Mouse (Mus musculus): ENCODE measurements around the gene Amer2. TPM values are rescaled to one million over a fixed set of nuclear protein-coding genes. Genes with fewer than 3 reads are reported as not detected.

Gene Amer2
- polyA plus RNA-seq, 2 experiments from 2014 or later, result not detected

Other genes with a start within 250 kb of the Amer2 start
- gene Atp8a2, start 176.1 kb upstream of the Amer2 start, polyA plus RNA-seq (2017; shearing (Covaris generic)), result 1 to 10 TPM; 1.0 to 1.5 TPM
- under 1 TPM; 0.09 to 0.20 TPM for gene Nupl1, start 121.8 kb upstream of the Amer2 start, polyA plus RNA-seq (2017; shearing (Covaris generic))
- 10 to 100 TPM; 14.6 to 20.1 TPM for gene Gm49336, start 121.8 kb upstream of the Amer2 start, polyA plus RNA-seq (2017; shearing (Covaris generic))
- 10 to 100 TPM; 49.0 to 50.5 TPM for gene Mtmr6, start 108.0 kb upstream of the Amer2 start, polyA plus RNA-seq (2017; shearing (Covaris generic))